23 mouse cellular contexts compared by ENCODE assay signal in genomic region chr6:86250236-86250635, GRCm38 (mm10). TPM values are rescaled to one million over a fixed set of nuclear protein-coding genes. Genes with fewer than 3 reads are reported as not detected.
DNase-seq lines count a peak whose midpoint lies in the region; ATAC-seq and TF ChIP-seq lines count a peak whose summit lies in the region.
"Had no signal": no experiment of that assay in that cellular context is flagged by ENCODE, and none has a peak within 500 bp of the region (broad histone marks: within the 10 kb centered on the region; RNA-seq: fewer than 3 reads in every experiment).

No protein-coding gene starts in this region.

- intact Hi-C loops in gastrocnemius, adult 2 months (cut with DNase I), result no loop called here

- 92% methylated on average over 2 of the region's 2 CpGs for WGBS in embryonic facial prominence, embryonic 13.5 days
- 89% methylated on average over 2 of the region's 2 CpGs for WGBS in embryonic facial prominence, embryonic 10.5 days
- WGBS in hindbrain, embryonic 15.5 days, result 95% methylated on average over 2 of the region's 2 CpGs
- 91% methylated on average over 2 of the region's 2 CpGs for WGBS in hindbrain, embryonic 11.5 days
- WGBS in midbrain, embryonic 10.5 days, result 92% methylated on average over 2 of the region's 2 CpGs
- WGBS in midbrain, embryonic 16.5 days, result 94% methylated on average over 2 of the region's 2 CpGs
- 95% methylated on average over 2 of the region's 2 CpGs for WGBS in forebrain, postnatal 0 days

- no peak for DNase-seq in embryonic facial prominence, embryonic 10.5 days (ENCODE audit: low spot score)
- DNase-seq in hindbrain, embryonic 11.5 days (ENCODE audit: low spot score), result no peak
- no peak for DNase-seq in midbrain, embryonic 10.5 days (ENCODE audit: low spot score)
- DNase-seq in forebrain, postnatal 0 days, result no peak
- DNase-seq in gastrocnemius, adult 2 months, result no peak
- DNase-seq: cerebellum, adult 11-12 months; cerebellum, adult 9-10 months; cerebellum, postnatal 25 days; gastrocnemius, postnatal 36 days; heart, adult 11 months; heart, postnatal 36 days; kidney, adult 2 months had no signal

- peaks cover 9% of the 10 kb centered on the region for H3K4me1 ChIP-seq in embryonic facial prominence, embryonic 13.5 days
- peaks cover 28% of the 10 kb centered on the region for H3K4me1 ChIP-seq in embryonic facial prominence, embryonic 10.5 days
- H3K4me1 ChIP-seq in hindbrain, embryonic 15.5 days (replicated peaks), result peaks cover 5% of the 10 kb centered on the region; the same call in 1 of the 2 replicates
- H3K4me1 ChIP-seq in hindbrain, embryonic 11.5 days (replicated peaks; ENCODE audit: control insufficient read depth, insufficient read depth, low read length), result no peaks in the 10 kb centered on the region
- peaks cover 19% of the 10 kb centered on the region for H3K4me1 ChIP-seq in midbrain, embryonic 10.5 days
- H3K4me1 ChIP-seq in midbrain, embryonic 16.5 days (ENCODE audit: control insufficient read depth, insufficient read depth, low read length), result no peaks in the 10 kb centered on the region
- peaks cover 23% of the 10 kb centered on the region for H3K4me1 ChIP-seq in forebrain, postnatal 0 days (ENCODE audit: insufficient read depth)

- H3K9me3 ChIP-seq in embryonic facial prominence, embryonic 13.5 days, result no peaks in the 10 kb centered on the region
- no peaks in the 10 kb centered on the region for H3K9me3 ChIP-seq in embryonic facial prominence, embryonic 10.5 days
- H3K9me3 ChIP-seq in hindbrain, embryonic 15.5 days, result no peaks in the 10 kb centered on the region
- H3K9me3 ChIP-seq in hindbrain, embryonic 11.5 days (ENCODE audit: control insufficient read depth, low read length), result no peaks in the 10 kb centered on the region
- H3K9me3 ChIP-seq in midbrain, embryonic 10.5 days (replicated peaks), result no peaks in the 10 kb centered on the region
- H3K9me3 ChIP-seq in midbrain, embryonic 16.5 days (replicated peaks; ENCODE audit: control insufficient read depth, low read length, poor library complexity, severe bottlenecking), result 0 out of 2 replicates have a peak, but pooled peaks cover 2% of the 10 kb centered on the region
- no peaks in the 10 kb centered on the region for H3K9me3 ChIP-seq in forebrain, postnatal 0 days (ENCODE audit: low read length)
- H3K9me3 ChIP-seq: embryonic facial prominence, embryonic 15.5 days; heart, embryonic 13.5 days; hindbrain, embryonic 13.5 days had no signal

- H3K36me3 ChIP-seq in embryonic facial prominence, embryonic 13.5 days, result no peaks in the 10 kb centered on the region
- no peaks in the 10 kb centered on the region for H3K36me3 ChIP-seq in embryonic facial prominence, embryonic 10.5 days (replicated peaks)
- no peaks in the 10 kb centered on the region for H3K36me3 ChIP-seq in hindbrain, embryonic 15.5 days
- H3K36me3 ChIP-seq in hindbrain, embryonic 11.5 days (ENCODE audit: control insufficient read depth, insufficient read depth, low read length), result no peaks in the 10 kb centered on the region
- H3K36me3 ChIP-seq in midbrain, embryonic 10.5 days, result no peaks in the 10 kb centered on the region
- H3K36me3 ChIP-seq in midbrain, embryonic 16.5 days (ENCODE audit: control insufficient read depth, insufficient read depth, low read length), result no peaks in the 10 kb centered on the region
- H3K36me3 ChIP-seq in forebrain, postnatal 0 days (ENCODE audit: insufficient read depth), result no peaks in the 10 kb centered on the region
- H3K36me3 ChIP-seq: embryonic facial prominence, embryonic 15.5 days; heart, embryonic 13.5 days; hindbrain, embryonic 13.5 days had no signal

- no peak for ATAC-seq in embryonic facial prominence, embryonic 13.5 days (ENCODE audit: insufficient number of reproducible peaks, insufficient read depth, low FRiP score, low TSS enrichment, low read depth)
- no peak for ATAC-seq in hindbrain, embryonic 15.5 days (ENCODE audit: low FRiP score, low read depth)
- ATAC-seq in hindbrain, embryonic 11.5 days (ENCODE audit: low FRiP score), result no peak
- ATAC-seq in midbrain, embryonic 16.5 days, result no peak
- ATAC-seq in forebrain, postnatal 0 days, result no peak
- ATAC-seq: activated CD4-positive, CD25-positive, alpha-beta regulatory T cell, adult 4 months; intestine, embryonic 16.5 days; Patski had no signal

- H3K27ac ChIP-seq in embryonic facial prominence, embryonic 13.5 days, result peak overlapping the region; percentile 28; the same call in 1 of the 2 replicates
- no peak overlapping the region for H3K27ac ChIP-seq in embryonic facial prominence, embryonic 10.5 days (replicated peaks)
- H3K27ac ChIP-seq in hindbrain, embryonic 15.5 days (replicated peaks), result 0 out of 2 replicates have a peak overlapping the region, but pooled peaks have one; percentile 4
- no peak overlapping the region for H3K27ac ChIP-seq in hindbrain, embryonic 11.5 days (ENCODE audit: low read depth, low read length)
- H3K27ac ChIP-seq in midbrain, embryonic 10.5 days (replicated peaks), result peak overlapping the region; percentile 28; the same call in 1 of the 2 replicates
- H3K27ac ChIP-seq in midbrain, embryonic 16.5 days (ENCODE audit: low read length), result no peak overlapping the region
- peak overlapping the region; percentile 76; the same call in 1 of the 2 replicates for H3K27ac ChIP-seq in forebrain, postnatal 0 days (ENCODE audit: low read depth, low read length)
- no peak overlapping the region for H3K27ac ChIP-seq in gastrocnemius, adult 2 months
- H3K27ac ChIP-seq: embryonic facial prominence, embryonic 15.5 days; heart, embryonic 13.5 days had no signal

- no peak overlapping the region for H3K9ac ChIP-seq in embryonic facial prominence, embryonic 13.5 days
- no peak overlapping the region for H3K9ac ChIP-seq in hindbrain, embryonic 15.5 days
- H3K9ac ChIP-seq in hindbrain, embryonic 11.5 days (ENCODE audit: low read depth, low read length), result no peak overlapping the region
- H3K9ac ChIP-seq in midbrain, embryonic 16.5 days (ENCODE audit: low read depth, low read length), result no peak overlapping the region
- no peak overlapping the region for H3K9ac ChIP-seq in forebrain, postnatal 0 days
- H3K9ac ChIP-seq: embryonic facial prominence, embryonic 15.5 days; heart, embryonic 13.5 days; hindbrain, embryonic 13.5 days had no signal

- H3K4me2 ChIP-seq in embryonic facial prominence, embryonic 13.5 days, result no peak overlapping the region
- H3K4me2 ChIP-seq in hindbrain, embryonic 15.5 days, result no peak overlapping the region
- H3K4me2 ChIP-seq in hindbrain, embryonic 11.5 days (replicated peaks; ENCODE audit: low read depth, low read length), result no peak overlapping the region
- H3K4me2 ChIP-seq in midbrain, embryonic 16.5 days (ENCODE audit: low read length), result no peak overlapping the region
- H3K4me2 ChIP-seq in forebrain, postnatal 0 days (ENCODE audit: low read depth), result no peak overlapping the region
- H3K4me2 ChIP-seq: embryonic facial prominence, embryonic 15.5 days; heart, embryonic 13.5 days; hindbrain, embryonic 13.5 days had no signal

- TF ChIP-seq CTCF in forebrain, postnatal 0 days (IDR thresholded peaks at IDR 0.05; ENCODE audit: low read depth), result no peak
- TF ChIP-seq CTCF in gastrocnemius, adult 2 months (IDR thresholded peaks at IDR 0.05), result no peak

- H3K27me3 ChIP-seq in embryonic facial prominence, embryonic 13.5 days, result no peaks in the 10 kb centered on the region
- 0 out of 2 replicates have a peak, but pooled peaks cover 4% of the 10 kb centered on the region for H3K27me3 ChIP-seq in embryonic facial prominence, embryonic 10.5 days (replicated peaks; ENCODE audit: low read depth, poor library complexity, severe bottlenecking)
- no peaks in the 10 kb centered on the region for H3K27me3 ChIP-seq in hindbrain, embryonic 15.5 days
- H3K27me3 ChIP-seq in hindbrain, embryonic 11.5 days (ENCODE audit: control insufficient read depth, insufficient read depth, low read length), result no peaks in the 10 kb centered on the region
- no peaks in the 10 kb centered on the region for H3K27me3 ChIP-seq in midbrain, embryonic 10.5 days (ENCODE audit: low read depth, poor library complexity, severe bottlenecking)
- no peaks in the 10 kb centered on the region for H3K27me3 ChIP-seq in midbrain, embryonic 16.5 days (ENCODE audit: control insufficient read depth, insufficient read depth, low read depth, low read length)
- H3K27me3 ChIP-seq in forebrain, postnatal 0 days (ENCODE audit: insufficient read depth, low read length), result no peaks in the 10 kb centered on the region
- H3K27me3 ChIP-seq: embryonic facial prominence, embryonic 15.5 days; heart, embryonic 13.5 days; hindbrain, embryonic 13.5 days; Patski had no signal

- no peak overlapping the region for H3K4me3 ChIP-seq in embryonic facial prominence, embryonic 13.5 days
- H3K4me3 ChIP-seq in embryonic facial prominence, embryonic 10.5 days, result no peak overlapping the region
- no peak overlapping the region for H3K4me3 ChIP-seq in hindbrain, embryonic 15.5 days
- H3K4me3 ChIP-seq in hindbrain, embryonic 11.5 days (ENCODE audit: low read depth, low read length), result no peak overlapping the region
- H3K4me3 ChIP-seq in midbrain, embryonic 10.5 days, result no peak overlapping the region
- H3K4me3 ChIP-seq in midbrain, embryonic 16.5 days (ENCODE audit: low read depth, low read length), result no peak overlapping the region
- H3K4me3 ChIP-seq in forebrain, postnatal 0 days (ENCODE audit: low read depth, low read length), result no peak overlapping the region
- no peak overlapping the region for H3K4me3 ChIP-seq in gastrocnemius, adult 2 months
- H3K4me3 ChIP-seq: embryonic facial prominence, embryonic 15.5 days; erythroblast, embryonic 14.5 days; heart, embryonic 13.5 days; hindbrain, embryonic 13.5 days had no signal

RNA-seq across cellular contexts. Expression of gene Tgfa, which starts 55.2 kb away (rescaled TPM):
- 3.6 and 5.8 TPM in 2 replicates for polyA plus RNA-seq in embryonic facial prominence, embryonic 13.5 days (2015; fragmentation: Nextera tagmentation; extraction: Ambion mirVana)
- polyA plus RNA-seq in embryonic facial prominence, embryonic 10.5 days (2016; fragmentation: Nextera tagmentation; extraction: Ambion mirVana), result 2.1 and 2.4 TPM in 2 replicates
- 15.3 and 19.1 TPM in 2 replicates for polyA plus RNA-seq in hindbrain, embryonic 15.5 days (2015; fragmentation: Nextera tagmentation; extraction: Ambion mirVana)
- 2.2 and 2.5 TPM in 2 replicates for polyA plus RNA-seq in hindbrain, embryonic 11.5 days (2014; fragmentation: Nextera tagmentation; extraction: Ambion mirVana)
- 1.3 and 1.4 TPM in 2 replicates for polyA plus RNA-seq in midbrain, embryonic 10.5 days (2016; fragmentation: Nextera tagmentation; extraction: Ambion mirVana)
- 13.1 and 14.7 TPM in 2 replicates for polyA plus RNA-seq in midbrain, embryonic 16.5 days (2015; fragmentation: Nextera tagmentation; extraction: Ambion mirVana)
- total RNA-seq in forebrain, postnatal 0 days (2014; rRNA removed), result 49.5 and 50.8 TPM in 2 replicates
- 20.3 and 29.9 TPM in 2 replicates for polyA plus RNA-seq in forebrain, postnatal 0 days (2015; fragmentation: Nextera tagmentation; extraction: Ambion mirVana)
- under 1 TPM; 0.31 to 0.66 TPM for total RNA-seq in gastrocnemius, adult 2 months (2021)
- total RNA-seq: CH12.LX had no signal
- polyA plus RNA-seq: activated CD4-positive, CD25-positive, alpha-beta regulatory T cell, adult 4 months; erythroblast, embryonic 14.5 days had no signal

Comparison
In these comparisons a context has a peak if more than half of its experiments do, and no peak if none do; other contexts are left out.
1. H3K27ac ChIP-seq: peak in embryonic facial prominence, embryonic 13.5 days (single experiment), hindbrain, embryonic 15.5 days (single experiment), midbrain, embryonic 10.5 days (single experiment) and forebrain, postnatal 0 days (single experiment); none in embryonic facial prominence, embryonic 10.5 days (single experiment), hindbrain, embryonic 11.5 days (single experiment), midbrain, embryonic 16.5 days (single experiment) and gastrocnemius, adult 2 months (single experiment).